Mouse (Mus musculus): ENCODE data around the gene Zc3h4.

- TF ChIP-seq EP300 (optimal IDR thresholded peaks at IDR 0.05) (no peak), CTCF (IDR thresholded peaks at IDR 0.05; ENCODE audit: low read depth) (no peak)
Observed at GRCm38 (mm10) chr7:16476600-16476989, 75.9 kb downstream of the Zc3h4 start.

Measured in stomach, postnatal 0 days (tissue).